13 mouse cellular contexts compared by ENCODE assay signal in genomic region chr2:31066019-31066789, GRCm38 (mm10).
DNase-seq lines count a peak whose midpoint lies in the region; ATAC-seq and TF ChIP-seq lines count a peak whose summit lies in the region.
"Had no signal": no experiment of that assay in that cellular context is flagged by ENCODE, and none has a peak within 500 bp of the region (broad histone marks: within the 10 kb centered on the region; RNA-seq: fewer than 3 reads in every experiment).

No protein-coding gene starts in this region.

- no peak for ATAC-seq in embryonic facial prominence, embryonic 15.5 days (ENCODE audit: insufficient number of reproducible peaks, low FRiP score, low TSS enrichment, low read depth)
- ATAC-seq in limb, embryonic 13.5 days (ENCODE audit: low FRiP score, low read depth) = no peak
- ATAC-seq in intestine, embryonic 15.5 days = no peak
- no peak for ATAC-seq in midbrain, embryonic 13.5 days

- intact Hi-C loops in left cerebral cortex, adult 2 months (cut with DNase I) = no loop called here

- no peak for DNase-seq in left cerebral cortex, adult 2 months (ENCODE audit: extremely low spot score in 1 of 2, low spot score in 2 of 2)
- no peak for DNase-seq in left cerebral cortex, adult 11 months (ENCODE audit: low spot score)
- peak; percentile 91 to 94 for DNase-seq in cerebellum, adult 18-20 months
- no peak for DNase-seq in adrenal gland, postnatal 36 days
- DNase-seq: gastrocnemius, adult 2 months; retina, postnatal 1 day; thymus, adult 2 months had no signal

- 77% methylated on average over 11 of the region's 11 CpGs for WGBS in embryonic facial prominence, embryonic 15.5 days
- 73% methylated on average over 11 of the region's 11 CpGs for WGBS in limb, embryonic 13.5 days
- 76% methylated on average over 11 of the region's 11 CpGs for WGBS in intestine, embryonic 15.5 days
- 88% methylated on average over 11 of the region's 11 CpGs for WGBS in midbrain, embryonic 13.5 days

- no peak overlapping the region for H3K4me3 ChIP-seq in left cerebral cortex, adult 2 months
- no peak overlapping the region for H3K4me3 ChIP-seq in embryonic facial prominence, embryonic 15.5 days (replicated peaks)
- no peak overlapping the region for H3K4me3 ChIP-seq in limb, embryonic 13.5 days
- H3K4me3 ChIP-seq in intestine, embryonic 15.5 days (replicated peaks) = no peak overlapping the region
- no peak overlapping the region for H3K4me3 ChIP-seq in midbrain, embryonic 13.5 days (replicated peaks)
- H3K4me3 ChIP-seq: gastrocnemius, adult 2 months; heart, embryonic 15.5 days; liver, embryonic 15.5 days had no signal

- H3K9me3 ChIP-seq in embryonic facial prominence, embryonic 15.5 days (replicated peaks) = no peaks in the 10 kb centered on the region
- no peaks in the 10 kb centered on the region for H3K9me3 ChIP-seq in limb, embryonic 13.5 days
- H3K9me3 ChIP-seq in intestine, embryonic 15.5 days = no peaks in the 10 kb centered on the region
- no peaks in the 10 kb centered on the region for H3K9me3 ChIP-seq in midbrain, embryonic 13.5 days
- H3K9me3 ChIP-seq: heart, embryonic 15.5 days; liver, embryonic 15.5 days had no signal

- no peak overlapping the region for H3K9ac ChIP-seq in embryonic facial prominence, embryonic 15.5 days
- peak overlapping the region; percentile 14; the same call in 1 of the 2 replicates for H3K9ac ChIP-seq in limb, embryonic 13.5 days
- H3K9ac ChIP-seq in intestine, embryonic 15.5 days = no peak overlapping the region
- no peak overlapping the region; the same call in 1 of the 2 replicates for H3K9ac ChIP-seq in midbrain, embryonic 13.5 days (replicated peaks)
- H3K9ac ChIP-seq: heart, embryonic 15.5 days; liver, embryonic 15.5 days had no signal

- H3K36me3 ChIP-seq in embryonic facial prominence, embryonic 15.5 days = peaks cover 6% of the 10 kb centered on the region; the same call in 1 of the 2 replicates
- peaks cover 7% of the 10 kb centered on the region; the same call in 1 of the 2 replicates for H3K36me3 ChIP-seq in limb, embryonic 13.5 days
- no peaks in the 10 kb centered on the region for H3K36me3 ChIP-seq in intestine, embryonic 15.5 days
- H3K36me3 ChIP-seq in midbrain, embryonic 13.5 days = no peaks in the 10 kb centered on the region
- H3K36me3 ChIP-seq: liver, embryonic 15.5 days had no signal

- no peaks in the 10 kb centered on the region for H3K27me3 ChIP-seq in embryonic facial prominence, embryonic 15.5 days
- no peaks in the 10 kb centered on the region for H3K27me3 ChIP-seq in limb, embryonic 13.5 days
- H3K27me3 ChIP-seq in intestine, embryonic 15.5 days (replicated peaks) = no peaks in the 10 kb centered on the region
- H3K27me3 ChIP-seq in midbrain, embryonic 13.5 days = no peaks in the 10 kb centered on the region
- H3K27me3 ChIP-seq: heart, embryonic 15.5 days; liver, embryonic 15.5 days had no signal

- TF ChIP-seq CTCF in left cerebral cortex, adult 2 months (IDR thresholded peaks at IDR 0.05) = no peak

- H3K4me2 ChIP-seq in embryonic facial prominence, embryonic 15.5 days (replicated peaks) = no peak overlapping the region
- no peak overlapping the region for H3K4me2 ChIP-seq in limb, embryonic 13.5 days (replicated peaks)
- H3K4me2 ChIP-seq in intestine, embryonic 15.5 days (replicated peaks) = no peak overlapping the region
- no peak overlapping the region for H3K4me2 ChIP-seq in midbrain, embryonic 13.5 days (replicated peaks)
- H3K4me2 ChIP-seq: heart, embryonic 15.5 days; liver, embryonic 15.5 days had no signal

- peaks cover 35% of the 10 kb centered on the region for H3K4me1 ChIP-seq in embryonic facial prominence, embryonic 15.5 days
- peaks cover 21% of the 10 kb centered on the region for H3K4me1 ChIP-seq in limb, embryonic 13.5 days
- 0 out of 2 replicates have a peak, but pooled peaks cover 3% of the 10 kb centered on the region for H3K4me1 ChIP-seq in intestine, embryonic 15.5 days (replicated peaks)
- H3K4me1 ChIP-seq in midbrain, embryonic 13.5 days (replicated peaks) = peaks cover 19% of the 10 kb centered on the region

- peak overlapping the region; percentile 88 for H3K27ac ChIP-seq in left cerebral cortex, adult 2 months
- peak overlapping the region; percentile 96 for H3K27ac ChIP-seq in embryonic facial prominence, embryonic 15.5 days (replicated peaks)
- H3K27ac ChIP-seq in limb, embryonic 13.5 days = no peak overlapping the region
- no peak overlapping the region for H3K27ac ChIP-seq in intestine, embryonic 15.5 days
- H3K27ac ChIP-seq in midbrain, embryonic 13.5 days = no peak overlapping the region
- H3K27ac ChIP-seq: gastrocnemius, adult 2 months; heart, embryonic 15.5 days; liver, embryonic 15.5 days had no signal

Comparison
In these comparisons a context has a peak if more than half of its experiments do, and no peak if none do; other contexts are left out.
1. DNase-seq: peak in cerebellum, adult 18-20 months (2 of 2); none in left cerebral cortex, adult 2 months (0 of 2), left cerebral cortex, adult 11 months (single experiment) and adrenal gland, postnatal 36 days (0 of 2).
2. H3K27ac ChIP-seq: peak in left cerebral cortex, adult 2 months (single experiment) and embryonic facial prominence, embryonic 15.5 days (single experiment); none in limb, embryonic 13.5 days (single experiment), intestine, embryonic 15.5 days (single experiment) and midbrain, embryonic 13.5 days (single experiment).